Mouse (Mus musculus): ENCODE results near the gene Pdia3.

- TF ChIP-seq CTCF (IDR thresholded peaks at IDR 0.05; ENCODE audit: low read depth) (no peak), EP300 (IDR thresholded peaks at IDR 0.05; ENCODE audit: low read depth) (no peak)
These were observed 1.5 kb downstream of the Pdia3 start for GRCm38 (mm10) chr2:121415103-121415502.

Measured in heart, postnatal 0 days (tissue).